Mouse (Mus musculus) embryo, embryonic 9.5 days (tissue): ENCODE results near the gene Kank1.
A peak's percentile ranks its signal among the peaks of the same experiment; 100 is the strongest.

Experiments
- DNase-seq: peaks from one replicate; pipeline ENCODE4 v3.0.0-alpha.2; 2017; ENCODE audit errors: extremely low spot score

Kank1 gene

DNA sequence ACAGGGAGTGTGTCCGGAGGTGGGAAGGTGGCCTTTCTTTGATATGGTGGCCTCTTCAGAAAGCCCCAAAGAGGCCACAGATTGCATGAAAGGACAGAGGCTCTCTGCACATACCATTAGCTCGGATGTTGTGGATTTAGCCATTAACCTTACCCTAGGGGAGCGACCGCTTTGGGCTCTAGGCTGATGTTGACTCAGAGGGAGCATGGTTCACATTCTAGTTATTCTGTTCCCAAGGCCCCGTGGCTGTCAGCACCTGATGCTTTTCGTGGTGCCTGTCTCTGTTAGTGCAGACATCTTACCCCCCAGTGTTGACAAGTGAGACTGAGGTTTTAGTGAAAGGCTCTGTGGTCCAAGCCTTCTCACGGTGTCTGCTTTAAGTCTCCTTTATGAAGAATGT lies 74.9 kb downstream of the Kank1 start:
- no peak for DNase-seq

- no peak for DNase-seq
Observed at GRCm38 (mm10) chr19:25315458-25315889, 78.7 kb downstream of the Kank1 start.

GRCm38 (mm10) chr19:25315993-25316392 lies 79.2 kb downstream of the Kank1 start:
- no peak for DNase-seq

GRCm38 (mm10) chr19:25324265-25324664 lies 87.5 kb downstream of the Kank1 start:
- no peak for DNase-seq

DNA sequence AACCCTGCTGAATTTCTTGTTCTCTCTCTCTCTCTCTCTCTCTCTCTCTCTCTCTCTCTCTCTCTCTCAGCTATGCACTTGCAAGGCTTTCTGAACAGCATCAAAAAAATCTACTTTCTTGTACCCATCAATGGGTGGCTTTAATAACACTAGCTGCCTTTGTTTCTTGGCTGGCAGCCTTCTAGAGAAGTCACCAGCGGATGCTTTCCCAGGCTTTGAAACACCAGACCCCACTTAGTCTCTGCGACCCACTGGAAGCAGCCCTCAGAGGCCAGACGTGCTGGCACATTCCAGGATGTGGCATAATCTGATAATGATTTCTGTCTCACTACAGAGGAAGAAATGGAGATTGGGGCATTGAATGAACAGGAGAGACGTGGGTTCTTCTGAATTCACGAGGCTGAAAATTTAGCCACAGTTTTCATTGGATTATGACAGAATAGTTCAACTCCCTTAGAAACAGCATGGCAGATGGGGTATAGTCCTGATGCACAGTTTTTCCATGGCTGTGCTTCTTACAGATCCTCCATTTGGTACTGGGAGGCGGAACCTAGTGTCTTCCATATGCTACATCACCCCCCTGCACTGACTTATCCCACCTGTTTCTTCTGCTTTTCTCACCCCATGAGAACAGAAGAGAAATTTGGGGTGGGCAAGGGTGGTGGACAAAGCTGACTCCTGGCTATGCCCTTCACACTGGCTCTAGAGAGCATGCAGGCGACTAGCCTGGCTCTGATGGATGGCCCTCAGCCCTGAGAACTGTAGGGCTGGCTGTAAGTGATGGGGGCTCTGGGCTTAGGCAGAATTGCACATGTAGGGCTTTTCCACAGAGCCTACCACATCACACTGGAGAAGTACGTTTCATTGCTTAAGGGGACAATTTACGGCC lies 88.6 kb downstream of the Kank1 start:
- DNase-seq: no peak

- no peak for DNase-seq
Observed at GRCm38 (mm10) chr19:25326002-25326300, 89.2 kb downstream of the Kank1 start.

GRCm38 (mm10) chr19:25327633-25328032 lies 90.9 kb downstream of the Kank1 start:
- DNase-seq: no peak

- peak; percentile 58 for DNase-seq
Observed at GRCm38 (mm10) chr19:25334360-25334759, 97.6 kb downstream of the Kank1 start.

GRCm38 (mm10) chr19:25336731-25337130 lies 100.0 kb downstream of the Kank1 start:
- no peak for DNase-seq

GRCm38 (mm10) chr19:25340630-25341620 lies 104.2 kb downstream of the Kank1 start:
- peak; percentile 69 for DNase-seq

DNA sequence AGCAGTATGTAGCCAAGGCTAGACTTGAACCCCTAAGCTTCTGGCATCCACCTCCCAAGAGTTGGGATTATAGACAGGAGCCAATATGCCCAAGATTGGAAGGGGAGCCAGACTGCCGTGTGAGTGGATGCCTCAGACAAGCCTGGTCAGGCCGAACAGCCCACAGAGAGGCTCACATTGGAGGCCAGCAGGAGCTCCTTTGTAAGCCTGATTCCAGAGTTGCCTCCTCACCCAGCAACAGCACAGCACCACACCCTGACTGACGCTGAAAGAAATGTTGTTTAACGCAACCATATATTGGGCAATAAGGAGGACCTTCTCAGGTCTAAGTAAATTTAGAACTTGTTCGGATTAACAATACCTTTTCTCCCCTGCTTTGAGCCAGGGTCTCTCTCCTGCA lies 105.3 kb downstream of the Kank1 start:
- DNase-seq: no peak

DNA sequence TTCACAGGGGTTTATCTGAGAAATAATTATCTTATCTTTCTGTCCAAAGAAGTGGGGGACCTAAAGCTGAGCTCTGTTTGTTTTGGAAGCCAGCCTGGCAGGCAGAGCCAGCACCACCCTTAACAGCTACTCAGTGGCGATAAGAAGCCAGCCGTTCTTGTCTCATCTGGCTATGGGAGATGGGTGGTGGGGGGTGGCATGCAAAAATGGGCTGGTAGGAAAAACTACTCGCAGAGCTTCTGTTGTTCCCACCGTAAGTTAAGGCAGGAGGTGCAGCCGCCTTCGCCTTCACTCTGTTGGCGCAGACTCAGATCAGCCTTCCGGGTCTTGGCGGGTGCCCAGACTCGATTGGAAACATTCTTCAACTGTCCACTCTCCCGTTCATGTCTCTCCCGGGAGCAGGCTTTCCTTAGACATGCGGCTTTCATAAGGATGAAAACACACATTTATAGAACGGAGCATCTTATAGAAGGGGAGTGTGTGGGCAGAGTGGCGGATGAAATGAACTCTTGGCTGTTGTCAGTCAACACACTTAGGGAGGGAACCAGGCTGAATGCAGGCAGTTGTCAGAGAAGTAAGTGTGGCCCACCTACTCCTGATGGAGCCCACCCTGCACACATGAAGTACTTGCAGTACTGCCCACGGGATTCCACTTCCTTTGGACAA lies 107.0 kb downstream of the Kank1 start:
- no peak for DNase-seq

- DNase-seq: no peak
Observed at GRCm38 (mm10) chr19:25344371-25344770, 107.6 kb downstream of the Kank1 start.

- no peak for DNase-seq
Observed at GRCm38 (mm10) chr19:25345972-25346371, 109.2 kb downstream of the Kank1 start.

DNA sequence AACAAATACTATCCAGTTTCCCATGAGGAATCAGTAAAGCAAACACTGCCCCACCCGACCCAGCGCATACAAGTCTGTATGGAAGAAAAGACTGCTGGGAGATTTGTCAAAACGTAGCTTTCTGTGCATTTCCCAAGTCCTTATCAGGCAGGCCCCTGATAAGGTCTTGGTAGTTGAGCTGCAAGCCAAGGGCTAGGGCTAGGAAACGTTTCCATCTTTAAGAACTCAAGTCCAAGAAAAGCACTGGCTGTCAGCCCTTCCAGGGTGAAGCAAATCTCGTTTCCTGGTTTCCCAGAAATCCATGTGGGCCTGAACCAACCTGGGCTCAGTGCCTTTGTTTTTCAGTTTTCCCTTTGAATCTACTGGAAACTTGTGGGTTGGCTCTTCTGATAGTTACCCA lies 110.7 kb downstream of the Kank1 start:
- no peak for DNase-seq

DNA sequence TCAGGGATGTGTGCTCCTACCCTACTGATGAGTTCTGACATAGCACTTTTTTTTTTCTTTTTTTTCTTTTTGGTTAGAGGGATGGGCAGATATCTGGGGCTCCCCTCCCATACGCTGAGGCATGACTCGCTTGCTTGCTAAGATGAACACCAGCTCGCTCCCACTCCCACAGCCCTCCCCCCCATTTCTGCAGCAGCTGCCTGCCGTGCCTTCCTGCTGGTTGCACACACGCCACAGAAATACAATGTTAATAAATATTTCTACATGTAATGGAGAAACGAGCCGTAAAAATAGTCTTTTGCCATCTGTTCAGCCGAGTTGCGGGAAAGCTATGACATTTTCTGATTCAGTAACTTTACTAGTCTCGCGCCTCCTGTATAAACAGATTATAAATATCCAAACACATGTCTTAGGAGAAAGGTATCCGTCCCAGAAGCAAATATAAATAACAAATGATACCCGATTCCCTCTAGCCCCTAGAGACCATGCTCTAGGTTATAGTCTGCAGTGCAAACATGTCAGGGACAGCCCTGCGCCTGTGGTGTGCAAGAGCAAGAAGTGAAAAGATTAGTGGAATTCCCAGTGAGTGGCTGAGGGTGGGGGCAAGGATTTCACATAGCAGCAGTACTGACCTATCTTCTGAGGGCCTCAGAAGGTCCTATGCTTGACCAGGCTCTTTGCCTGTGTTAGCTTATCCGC lies 114.6 kb downstream of the Kank1 start:
- DNase-seq: no peak

- no peak for DNase-seq
Observed at GRCm38 (mm10) chr19:25357094-25357493, 120.3 kb downstream of the Kank1 start.

GRCm38 (mm10) chr19:25358486-25359120 lies 121.8 kb downstream of the Kank1 start:
- DNase-seq: no peak

- DNase-seq: no peak
Observed at GRCm38 (mm10) chr19:25360571-25361029, 123.8 kb downstream of the Kank1 start.

DNA sequence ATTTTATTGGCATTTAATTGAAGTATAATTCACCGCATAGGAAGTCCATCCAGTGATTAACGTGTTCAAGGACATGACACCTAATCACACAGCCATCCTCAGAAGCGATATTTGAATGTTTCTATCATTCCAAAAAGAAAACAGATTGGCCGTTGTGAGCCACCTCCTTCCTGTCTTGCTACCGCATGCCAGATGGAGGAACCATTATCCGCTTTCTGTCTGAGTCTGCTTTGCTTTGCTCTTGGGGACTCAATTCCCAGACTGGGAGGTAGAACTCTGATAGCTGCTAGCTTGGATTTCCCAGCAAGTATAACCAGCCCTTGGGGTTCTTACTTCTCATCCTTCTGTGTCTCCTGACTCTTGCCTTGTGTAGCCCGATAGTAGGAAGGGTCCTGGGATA lies 125.2 kb downstream of the Kank1 start:
- no peak for DNase-seq

DNA sequence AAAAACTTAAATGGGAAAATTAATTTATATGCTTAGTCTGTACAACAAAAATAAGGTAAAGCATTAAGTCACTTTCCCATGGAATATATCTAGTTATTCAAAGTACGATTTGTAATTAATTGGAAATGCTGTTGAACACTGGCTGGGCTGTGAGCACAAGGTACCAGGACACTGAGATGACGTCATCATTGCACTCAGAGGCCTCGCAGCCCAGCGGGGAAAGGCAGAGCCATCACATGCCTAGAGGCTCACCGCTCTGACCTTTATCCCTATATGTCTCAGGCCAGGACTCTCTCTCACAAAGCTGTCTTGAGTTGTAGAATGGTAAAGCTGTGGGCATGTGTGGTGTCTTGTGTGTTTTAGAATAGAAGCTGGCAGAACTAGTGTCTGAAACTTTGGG lies 128.9 kb downstream of the Kank1 start:
- no peak for DNase-seq
